Mouse (Mus musculus) C2C12 (cell line): ENCODE measurements around the gene Arhgef2.

Source experiments
- CTCF ChIP-seq: IDR thresholded peaks from one replicate; pipeline ENCODE4 v1.5.1; 2011; ENCODE audit not compliant: control insufficient read depth, insufficient read depth, insufficient read length
- FOSL1 ChIP-seq: IDR thresholded peaks from one replicate; pipeline ENCODE4 v1.8.0; 2011; ENCODE audit warnings: mild to moderate bottlenecking, low read length; ENCODE audit not compliant: poor library complexity, insufficient read depth, severe bottlenecking
- MAX ChIP-seq: IDR thresholded peaks from one replicate; pipeline ENCODE4 v1.6.1; 2011; ENCODE audit warnings: mild to moderate bottlenecking, control low read depth
- USF1 ChIP-seq: IDR thresholded peaks from one replicate; pipeline ENCODE4 v1.6.1; 2011; ENCODE audit warnings: low read depth, mild to moderate bottlenecking, control low read depth, moderate library complexity

GRCm38 (mm10) chr3:88627535-88627934 lies 21.8 kb downstream of the Arhgef2 start:
- TF ChIP-seq CTCF (no peak), USF1 (no peak), MAX (no peak), FOSL1 (no peak)
